Mouse (Mus musculus): ENCODE data around the gene Mif. TPM values are rescaled to one million over a fixed set of nuclear protein-coding genes. Genes with fewer than 3 reads are reported as not detected.

The Mif gene
- polyA plus RNA-seq, 1 experiment from 2014 or later, result 1,948 TPM

- 14% methylated on average over 9 of the region's 9 CpGs for WGBS
- Histone ChIP-seq H3K9me3 (ENCODE audit: control insufficient read depth, low read length) (no peaks in the 10 kb centered on the region), H3K27me3 (ENCODE audit: control insufficient read depth, insufficient read depth, low read length) (peaks cover 2% of the 10 kb centered on the region; the same call in 1 of the 2 replicates), H3K4me3 (ENCODE audit: low read depth, low read length) (peak overlapping the region; percentile 30), H3K4me2 (ENCODE audit: low read depth, low read length) (peak overlapping the region; percentile 51), H3K9ac (replicated peaks; ENCODE audit: low read depth, low read length) (no peak overlapping the region), H3K36me3 (ENCODE audit: control insufficient read depth, insufficient read depth, low read length) (no peaks in the 10 kb centered on the region), H3K4me1 (ENCODE audit: control insufficient read depth, insufficient read depth, low read length) (peaks cover 14% of the 10 kb centered on the region), H3K27ac (ENCODE audit: low read depth, low read length) (no peak overlapping the region)
- ATAC-seq (ENCODE audit: low read depth), result no peak
These were observed 25.3 kb downstream of the Mif start for GRCm38 (mm10) chr10:75834721-75835120.

DNA sequence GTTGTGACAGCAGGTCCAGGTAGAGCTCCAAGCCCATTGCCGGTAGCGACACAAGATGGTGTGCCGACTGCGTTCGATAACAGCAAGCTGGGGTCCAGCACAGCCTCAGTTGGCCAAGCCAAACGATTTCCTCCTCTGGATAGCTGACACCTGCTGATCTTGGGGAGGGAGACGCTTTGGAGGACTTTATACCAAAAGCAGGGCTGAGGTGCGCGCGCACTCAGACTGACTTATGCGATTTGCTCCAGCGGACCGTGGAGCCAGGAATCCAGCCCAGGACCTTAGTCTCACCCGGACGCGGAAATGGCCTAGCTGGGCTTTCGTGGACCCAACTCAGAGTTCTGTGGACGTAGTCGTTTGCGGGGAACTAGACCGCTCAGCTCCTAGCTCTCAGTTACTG is 25.8 kb downstream of the Mif start:
- no peak for ATAC-seq (ENCODE audit: low read depth)
- no peak overlapping the region for H3K27ac ChIP-seq (ENCODE audit: low read depth, low read length)

DNA sequence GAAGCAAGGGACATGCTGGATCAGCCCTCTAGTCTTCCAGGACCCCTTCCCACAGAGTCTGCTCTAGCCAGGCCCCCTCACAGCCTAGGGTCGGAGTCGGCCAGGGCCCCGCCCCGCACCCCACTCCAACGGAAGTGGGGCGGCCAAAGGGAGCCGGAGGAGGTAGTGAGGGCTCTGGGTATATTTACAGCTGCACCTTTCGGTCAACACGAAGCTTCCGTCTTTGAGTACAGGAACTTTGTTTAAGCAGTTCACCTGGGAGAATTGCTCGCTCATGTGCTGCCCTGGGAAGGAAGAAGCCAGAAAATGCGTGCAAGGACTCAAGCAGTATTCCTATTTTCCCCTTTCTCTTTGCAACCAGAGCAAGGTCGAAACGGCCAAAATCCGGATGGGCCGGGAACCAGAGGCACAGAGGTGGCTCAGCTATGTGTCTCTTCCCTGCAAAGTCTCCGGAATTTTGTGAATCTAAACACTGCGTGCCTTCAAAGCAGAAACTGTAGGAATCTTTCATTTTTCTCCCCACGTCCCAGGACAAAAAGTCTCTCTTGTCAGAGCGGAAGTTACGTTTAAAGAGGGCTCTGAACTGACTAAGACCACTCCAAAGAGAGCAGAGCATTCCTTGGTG is 26.5 kb downstream of the Mif start:
- Histone ChIP-seq H3K27me3 (ENCODE audit: control insufficient read depth, insufficient read depth, low read length) (peaks cover 2% of the 10 kb centered on the region; the same call in 1 of the 2 replicates), H3K9ac (replicated peaks; ENCODE audit: low read depth, low read length) (no peak overlapping the region), H3K27ac (ENCODE audit: low read depth, low read length) (no peak overlapping the region), H3K4me1 (ENCODE audit: control insufficient read depth, insufficient read depth, low read length) (peaks cover 14% of the 10 kb centered on the region), H3K9me3 (ENCODE audit: control insufficient read depth, low read length) (no peaks in the 10 kb centered on the region), H3K4me2 (ENCODE audit: low read depth, low read length) (peak overlapping the region; percentile 51), H3K36me3 (ENCODE audit: control insufficient read depth, insufficient read depth, low read length) (no peaks in the 10 kb centered on the region), H3K4me3 (ENCODE audit: low read depth, low read length) (peak overlapping the region; percentile 30)
- 15% methylated on average over 21 of the region's 21 CpGs for WGBS
- no peak for ATAC-seq (ENCODE audit: low read depth)

More for the DNA sequence above, 25.8 kb downstream of the Mif start:
- Histone ChIP-seq H3K4me2 (ENCODE audit: low read depth, low read length) (peak overlapping the region; percentile 51), H3K27me3 (ENCODE audit: control insufficient read depth, insufficient read depth, low read length) (peaks cover 2% of the 10 kb centered on the region; the same call in 1 of the 2 replicates), H3K36me3 (ENCODE audit: control insufficient read depth, insufficient read depth, low read length) (no peaks in the 10 kb centered on the region), H3K9ac (replicated peaks; ENCODE audit: low read depth, low read length) (no peak overlapping the region; the same call in 1 of the 2 replicates), H3K4me3 (ENCODE audit: low read depth, low read length) (peak overlapping the region; percentile 30), H3K4me1 (ENCODE audit: control insufficient read depth, insufficient read depth, low read length) (peaks cover 14% of the 10 kb centered on the region), H3K9me3 (ENCODE audit: control insufficient read depth, low read length) (no peaks in the 10 kb centered on the region)
- 3% methylated on average over 21 of the region's 21 CpGs for WGBS

DNA sequence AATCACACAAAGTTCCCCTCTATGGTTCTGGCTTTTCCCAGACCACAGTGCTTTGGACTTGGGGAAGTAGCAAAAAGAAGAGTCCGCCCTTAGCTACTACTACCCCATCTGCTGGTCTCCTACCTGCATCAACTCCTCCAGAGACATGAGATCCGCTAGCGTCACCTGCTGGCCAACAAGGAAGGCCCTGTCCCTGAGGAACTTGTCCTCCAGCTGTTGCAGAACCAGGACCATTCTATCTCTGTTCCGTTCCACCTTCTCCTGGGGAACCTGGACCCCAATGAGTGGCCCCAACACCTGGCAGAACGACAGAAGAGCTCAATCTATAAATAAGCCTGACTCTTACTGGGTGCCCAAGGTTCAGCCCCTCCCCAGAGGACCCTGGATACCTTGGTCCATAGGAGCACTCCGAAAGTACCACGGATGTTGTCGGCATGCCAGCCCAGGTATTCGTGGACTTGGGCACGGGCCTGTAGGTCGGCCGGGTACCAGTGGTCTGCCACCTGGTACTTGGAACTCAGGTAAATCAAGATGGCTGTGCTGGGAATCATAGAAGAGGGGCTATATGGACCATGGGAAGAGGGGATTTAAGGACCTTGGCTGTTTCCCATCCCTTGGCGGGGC is 27.7 kb downstream of the Mif start:
- no peak for ATAC-seq (ENCODE audit: low read depth)
- peaks cover 2% of the 10 kb centered on the region; the same call in 1 of the 2 replicates for H3K27me3 ChIP-seq (ENCODE audit: control insufficient read depth, insufficient read depth, low read length)
- H3K4me3 ChIP-seq (ENCODE audit: low read depth, low read length), result no peak overlapping the region
- no peak overlapping the region for H3K27ac ChIP-seq (ENCODE audit: low read depth, low read length)
- peaks cover 10% of the 10 kb centered on the region; the same call in 1 of the 2 replicates for H3K4me1 ChIP-seq (ENCODE audit: control insufficient read depth, insufficient read depth, low read length)
- 74% methylated on average over 13 of the region's 13 CpGs for WGBS
- no peaks in the 10 kb centered on the region for H3K36me3 ChIP-seq (ENCODE audit: control insufficient read depth, insufficient read depth, low read length)
- H3K4me2 ChIP-seq (ENCODE audit: low read depth, low read length), result no peak overlapping the region
- H3K9me3 ChIP-seq (ENCODE audit: control insufficient read depth, low read length), result no peaks in the 10 kb centered on the region
- no peak overlapping the region for H3K9ac ChIP-seq (replicated peaks; ENCODE audit: low read depth, low read length)

- no peak overlapping the region for H3K4me2 ChIP-seq (ENCODE audit: low read depth, low read length)
- H3K36me3 ChIP-seq (ENCODE audit: control insufficient read depth, insufficient read depth, low read length), result no peaks in the 10 kb centered on the region
- no peak overlapping the region for H3K27ac ChIP-seq (ENCODE audit: low read depth, low read length)
- ATAC-seq (ENCODE audit: low read depth), result no peak
- no peak overlapping the region for H3K9ac ChIP-seq (replicated peaks; ENCODE audit: low read depth, low read length)
- WGBS, result 92% methylated on average over 2 of the region's 2 CpGs
- H3K9me3 ChIP-seq (ENCODE audit: control insufficient read depth, low read length), result no peaks in the 10 kb centered on the region
- H3K4me3 ChIP-seq (ENCODE audit: low read depth, low read length), result no peak overlapping the region
- peaks cover 5% of the 10 kb centered on the region; the same call in 1 of the 2 replicates for H3K4me1 ChIP-seq (ENCODE audit: control insufficient read depth, insufficient read depth, low read length)
- H3K27me3 ChIP-seq (ENCODE audit: control insufficient read depth, insufficient read depth, low read length), result peaks cover 2% of the 10 kb centered on the region; the same call in 1 of the 2 replicates
These were observed 29.8 kb downstream of the Mif start for GRCm38 (mm10) chr10:75830275-75830670.

DNA sequence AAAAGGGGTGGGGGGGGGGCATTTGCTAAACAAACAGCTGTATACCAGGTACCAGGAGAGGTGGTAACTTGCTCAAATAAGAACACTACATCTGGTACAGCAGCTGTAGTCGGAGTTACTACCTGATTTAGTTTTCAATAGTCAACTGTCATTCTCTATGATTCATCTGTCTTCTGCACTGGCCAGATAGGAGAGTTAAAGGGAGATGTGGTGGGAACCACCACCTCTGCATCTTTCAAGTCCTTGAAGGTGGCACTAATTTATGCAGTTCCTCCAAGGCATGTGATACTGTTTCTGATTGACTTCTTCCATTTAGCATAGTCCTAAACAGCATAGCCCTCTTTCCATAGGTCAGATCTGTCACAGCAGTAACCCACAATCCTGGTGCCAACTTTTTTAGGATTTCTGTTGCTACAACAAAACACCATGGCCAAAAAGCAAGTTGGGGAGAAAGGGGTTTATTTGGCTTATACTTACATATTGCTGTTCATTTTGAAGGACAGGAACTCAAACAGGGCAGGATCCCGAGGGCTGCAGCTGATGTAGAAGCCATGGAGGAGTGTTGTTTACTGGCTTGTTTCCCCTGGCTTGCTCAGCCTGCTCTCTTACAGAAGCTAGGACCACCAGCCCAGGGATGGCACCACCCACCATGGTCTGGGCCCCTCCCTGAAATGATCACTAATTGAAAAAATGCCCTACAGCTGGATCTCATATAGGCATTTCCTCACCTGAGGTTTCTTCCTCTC is 30.3 kb downstream of the Mif start:
- Histone ChIP-seq H3K27ac (ENCODE audit: low read depth, low read length) (no peak overlapping the region), H3K4me3 (ENCODE audit: low read depth, low read length) (no peak overlapping the region), H3K36me3 (ENCODE audit: control insufficient read depth, insufficient read depth, low read length) (no peaks in the 10 kb centered on the region), H3K27me3 (ENCODE audit: control insufficient read depth, insufficient read depth, low read length) (peaks cover 2% of the 10 kb centered on the region; the same call in 1 of the 2 replicates), H3K9ac (replicated peaks; ENCODE audit: low read depth, low read length) (no peak overlapping the region), H3K4me1 (ENCODE audit: control insufficient read depth, insufficient read depth, low read length) (peaks cover 5% of the 10 kb centered on the region; the same call in 1 of the 2 replicates), H3K4me2 (ENCODE audit: low read depth, low read length) (no peak overlapping the region), H3K9me3 (ENCODE audit: control insufficient read depth, low read length) (no peaks in the 10 kb centered on the region)
- WGBS, result 94% methylated on average over 2 of the region's 2 CpGs
- no peak for ATAC-seq (ENCODE audit: low read depth)

- Histone ChIP-seq H3K4me3 (ENCODE audit: low read depth, low read length) (no peak overlapping the region), H3K27me3 (ENCODE audit: control insufficient read depth, insufficient read depth, low read length) (0 out of 2 replicates have a peak, but pooled peaks cover 2% of the 10 kb centered on the region), H3K36me3 (ENCODE audit: control insufficient read depth, insufficient read depth, low read length) (no peaks in the 10 kb centered on the region), H3K9ac (replicated peaks; ENCODE audit: low read depth, low read length) (no peak overlapping the region), H3K27ac (ENCODE audit: low read depth, low read length) (no peak overlapping the region), H3K9me3 (ENCODE audit: control insufficient read depth, low read length) (no peaks in the 10 kb centered on the region), H3K4me1 (ENCODE audit: control insufficient read depth, insufficient read depth, low read length) (no peaks in the 10 kb centered on the region), H3K4me2 (ENCODE audit: low read depth, low read length) (no peak overlapping the region)
- no peak for ATAC-seq (ENCODE audit: low read depth)
These were observed 31.5 kb downstream of the Mif start for GRCm38 (mm10) chr10:75828500-75828931.

DNA sequence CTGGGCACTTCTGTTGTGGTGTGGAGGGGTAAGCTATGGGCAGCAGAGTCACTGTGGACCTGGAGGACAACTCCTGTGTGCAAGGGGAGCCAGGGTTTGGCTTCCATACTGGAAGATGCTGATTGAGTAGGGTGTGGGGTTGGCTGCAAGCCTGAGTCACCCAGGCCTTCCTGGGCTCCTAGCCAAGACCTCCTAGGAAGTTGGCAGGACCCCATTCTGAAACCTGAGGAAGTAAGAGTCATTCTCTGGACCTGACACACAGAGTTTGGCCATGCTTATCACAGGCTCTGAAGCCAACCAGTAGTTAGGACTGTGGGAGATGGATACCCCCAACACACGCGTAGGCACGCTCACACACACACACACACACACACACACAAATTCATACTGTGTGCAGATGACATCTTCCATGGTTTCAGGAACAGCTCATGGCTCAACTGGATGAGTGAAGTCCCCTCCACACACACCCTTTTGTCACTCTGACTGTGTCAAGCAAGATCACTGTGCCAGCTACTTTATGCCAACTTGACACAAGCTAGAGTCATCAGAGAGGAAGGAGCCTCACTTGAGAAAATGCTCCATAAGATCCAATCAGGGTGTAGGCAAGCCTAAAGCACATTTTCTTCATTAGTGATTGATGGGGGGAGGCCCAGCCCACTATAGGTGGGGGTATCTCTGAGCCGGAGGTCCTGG is 32.2 kb downstream of the Mif start:
- H3K9ac ChIP-seq (replicated peaks; ENCODE audit: low read depth, low read length), result no peak overlapping the region
- H3K4me2 ChIP-seq (ENCODE audit: low read depth, low read length), result no peak overlapping the region
- no peak overlapping the region for H3K27ac ChIP-seq (ENCODE audit: low read depth, low read length)
- H3K4me1 ChIP-seq (ENCODE audit: control insufficient read depth, insufficient read depth, low read length), result no peaks in the 10 kb centered on the region
- no peak overlapping the region for H3K4me3 ChIP-seq (ENCODE audit: low read depth, low read length)
- no peaks in the 10 kb centered on the region for H3K27me3 ChIP-seq (ENCODE audit: control insufficient read depth, insufficient read depth, low read length)
- no peak for ATAC-seq (ENCODE audit: low read depth)
- no peaks in the 10 kb centered on the region for H3K36me3 ChIP-seq (ENCODE audit: control insufficient read depth, insufficient read depth, low read length)
- WGBS, result 88% methylated on average over 4 of the region's 4 CpGs
- H3K9me3 ChIP-seq (ENCODE audit: control insufficient read depth, low read length), result no peaks in the 10 kb centered on the region

All from neural tube, embryonic 14.5 days (tissue).